Mouse (Mus musculus): ENCODE measurements around the gene Hs3st4. TPM values are rescaled to one million over a fixed set of nuclear protein-coding genes. Genes with fewer than 3 reads are reported as not detected.
A peak's percentile ranks its signal among the peaks of the same experiment; 100 is the strongest.

Gene Hs3st4
- polyA plus RNA-seq, 2 experiments, result not detected

DNA sequence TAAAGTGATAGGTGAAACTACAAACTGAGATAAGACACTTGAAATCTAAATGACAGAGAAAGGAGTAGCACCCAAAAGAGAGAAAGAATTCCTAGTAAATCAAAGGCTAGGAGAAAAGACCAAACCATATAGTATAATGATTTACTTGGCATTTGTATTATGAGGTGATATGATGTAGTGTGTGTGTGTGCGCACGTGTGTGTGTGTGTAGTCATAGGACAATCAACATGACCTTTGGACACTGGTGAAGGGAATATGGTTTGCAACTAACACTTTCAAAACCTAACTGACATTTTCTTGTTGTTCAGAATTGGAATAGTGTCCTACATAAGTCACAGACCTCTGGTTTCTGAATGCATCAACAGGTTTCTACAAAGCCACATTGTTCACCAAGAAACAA, 390.0 kb downstream of the Hs3st4 start:
- Histone ChIP-seq H3K9ac (replicated peaks) (no peak overlapping the region), H3K27ac (no peak overlapping the region), H3K27me3 (ENCODE audit: control insufficient read depth, insufficient read depth, low read length) (no peaks in the 10 kb centered on the region), H3K36me3 (replicated peaks; ENCODE audit: control insufficient read depth, insufficient read depth, low read depth) (no peaks in the 10 kb centered on the region), H3K4me1 (replicated peaks; ENCODE audit: control insufficient read depth in 2 of 2, insufficient read depth in 2 of 2, low read length in 1 of 2) (no peaks in the 10 kb centered on the region), H3K4me3 (ENCODE audit: insufficient read depth in 1 of 2, low read depth in 2 of 2, low read length in 2 of 2) (no peak overlapping the region), H3K4me2 (ENCODE audit: low read depth) (no peak overlapping the region), H3K9me3 (ENCODE audit: control insufficient read depth, low read length) (no peaks in the 10 kb centered on the region)
- TF ChIP-seq EP300 (IDR thresholded peaks at IDR 0.05; ENCODE audit: low read depth) (no peak), CTCF (IDR thresholded peaks at IDR 0.05; ENCODE audit: low read depth) (no peak)
- WGBS (ENCODE audit: insufficient replicate concordance), result 61% methylated on average over 2 of the region's 2 CpGs
- no peak for DNase-seq (ENCODE audit: low read depth in 3 of 3, low spot score in 3 of 3)
- ATAC-seq (ENCODE audit: insufficient read depth), result no peak

- no peaks in the 10 kb centered on the region for H3K36me3 ChIP-seq (replicated peaks; ENCODE audit: control insufficient read depth, insufficient read depth, low read depth)
- ATAC-seq (ENCODE audit: insufficient read depth) (no peak), DNase-seq (ENCODE audit: low read depth in 3 of 3, low spot score in 3 of 3) (no peak)
- 23% methylated on average over 4 of the region's 4 CpGs for WGBS (ENCODE audit: insufficient replicate concordance)
- no peaks in the 10 kb centered on the region for H3K9me3 ChIP-seq (ENCODE audit: control insufficient read depth, low read length)
- no peak overlapping the region for H3K4me3 ChIP-seq (ENCODE audit: insufficient read depth in 1 of 2, low read depth in 2 of 2, low read length in 2 of 2)
- no peak overlapping the region for H3K9ac ChIP-seq (replicated peaks)
- no peak for TF ChIP-seq EP300 (IDR thresholded peaks at IDR 0.05; ENCODE audit: low read depth)
- peak; percentile 7; the same call in 1 of the 2 replicates for TF ChIP-seq CTCF (IDR thresholded peaks at IDR 0.05; ENCODE audit: low read depth)
- no peaks in the 10 kb centered on the region for H3K4me1 ChIP-seq (replicated peaks; ENCODE audit: control insufficient read depth in 2 of 2, insufficient read depth in 2 of 2, low read length in 1 of 2)
- H3K27ac ChIP-seq, result no peak overlapping the region
- no peak overlapping the region for H3K4me2 ChIP-seq (ENCODE audit: low read depth)
- H3K27me3 ChIP-seq (ENCODE audit: control insufficient read depth, insufficient read depth, low read length), result no peaks in the 10 kb centered on the region
Measured at GRCm38 (mm10) chr7:124383489-124383888, 400.8 kb downstream of the Hs3st4 start.

DNA sequence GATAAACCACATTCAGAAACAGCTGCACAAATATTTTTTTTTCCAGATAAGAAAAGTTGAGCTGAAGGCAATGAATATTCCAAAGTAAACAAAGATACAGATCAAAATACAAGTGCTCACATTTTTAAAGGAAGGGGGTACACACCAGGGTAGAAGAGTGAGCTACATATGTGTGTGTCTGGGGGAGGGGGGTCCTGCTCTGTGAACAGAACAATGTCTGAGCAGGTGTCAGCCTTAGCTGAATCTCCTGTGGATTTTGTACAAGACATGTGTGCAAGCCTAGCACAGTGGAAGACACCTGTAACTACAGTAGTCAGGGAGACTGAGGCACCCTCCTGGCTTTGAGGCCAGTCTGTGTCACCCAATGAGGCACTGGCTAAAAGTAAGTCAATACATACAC, 416.5 kb downstream of the Hs3st4 start:
- H3K4me1 ChIP-seq (replicated peaks; ENCODE audit: control insufficient read depth in 2 of 2, insufficient read depth in 2 of 2, low read length in 1 of 2), result no peaks in the 10 kb centered on the region
- H3K27ac ChIP-seq, result no peak overlapping the region
- no peak overlapping the region for H3K4me3 ChIP-seq (ENCODE audit: insufficient read depth in 1 of 2, low read depth in 2 of 2, low read length in 2 of 2)
- H3K36me3 ChIP-seq (replicated peaks; ENCODE audit: control insufficient read depth, insufficient read depth, low read depth), result no peaks in the 10 kb centered on the region
- no peak for ATAC-seq (ENCODE audit: insufficient read depth)
- no peak overlapping the region for H3K9ac ChIP-seq (replicated peaks)
- TF ChIP-seq CTCF (IDR thresholded peaks at IDR 0.05; ENCODE audit: low read depth), result no peak
- TF ChIP-seq EP300 (IDR thresholded peaks at IDR 0.05; ENCODE audit: low read depth), result no peak
- DNase-seq (ENCODE audit: low read depth in 3 of 3, low spot score in 3 of 3), result no peak
- no peak overlapping the region for H3K4me2 ChIP-seq (ENCODE audit: low read depth)
- no peaks in the 10 kb centered on the region for H3K27me3 ChIP-seq (ENCODE audit: control insufficient read depth, insufficient read depth, low read length)
- no peaks in the 10 kb centered on the region for H3K9me3 ChIP-seq (ENCODE audit: control insufficient read depth, low read length)

DNA sequence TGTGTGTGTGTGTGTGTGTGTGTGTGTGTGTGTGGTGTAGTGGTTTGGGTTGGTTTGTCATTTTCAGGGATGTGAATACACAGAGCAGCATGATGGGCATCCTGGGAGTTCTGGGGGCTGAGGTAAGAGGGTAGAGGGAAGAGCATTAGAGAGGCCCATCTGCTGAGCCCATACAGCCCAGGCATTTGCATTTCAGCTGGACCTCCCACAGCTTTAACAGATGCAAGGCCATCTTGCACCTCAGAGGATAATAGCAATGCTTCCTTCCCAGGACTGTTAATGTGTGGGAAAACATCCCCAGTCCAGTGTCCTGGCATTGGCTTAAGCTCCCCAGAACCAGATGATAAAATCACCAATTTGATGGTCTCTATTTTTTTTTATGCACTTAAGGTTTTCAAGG, 444.3 kb downstream of the Hs3st4 start:
- H3K4me3 ChIP-seq (ENCODE audit: insufficient read depth in 1 of 2, low read depth in 2 of 2, low read length in 2 of 2), result no peak overlapping the region

More for the DNA sequence above, 444.3 kb downstream of the Hs3st4 start:
- DNase-seq (ENCODE audit: low read depth in 3 of 3, low spot score in 3 of 3), result no peak
- Histone ChIP-seq H3K27me3 (ENCODE audit: control insufficient read depth, insufficient read depth, low read length) (no peaks in the 10 kb centered on the region), H3K4me1 (replicated peaks; ENCODE audit: control insufficient read depth in 2 of 2, insufficient read depth in 2 of 2, low read length in 1 of 2) (no peaks in the 10 kb centered on the region), H3K4me2 (ENCODE audit: low read depth) (no peak overlapping the region), H3K27ac (no peak overlapping the region), H3K36me3 (replicated peaks; ENCODE audit: control insufficient read depth, insufficient read depth, low read depth) (no peaks in the 10 kb centered on the region), H3K9me3 (ENCODE audit: control insufficient read depth, low read length) (no peaks in the 10 kb centered on the region), H3K9ac (replicated peaks) (no peak overlapping the region)
- ATAC-seq (ENCODE audit: insufficient read depth), result no peak
- no peak for TF ChIP-seq EP300 (IDR thresholded peaks at IDR 0.05; ENCODE audit: low read depth)
- TF ChIP-seq CTCF (IDR thresholded peaks at IDR 0.05; ENCODE audit: low read depth), result no peak

Data from liver, embryonic 14.5 days (tissue).